Mouse (Mus musculus) stomach, embryonic 14.5 days (tissue): Measurements from ENCODE around the gene Slc7a6. TPM values are rescaled to one million over a fixed set of nuclear protein-coding genes. Genes with fewer than 3 reads are reported as not detected.

ENCODE experiments used
- ATAC-seq: fragments of 200-750 bp; cut with Nextera tagmentation; 2 replicates; pipeline ENCODE4 v1.8.0; 2017; ENCODE audit warnings: low read depth, moderate TSS enrichment; ENCODE audit not compliant: insufficient number of reproducible peaks, insufficient read depth, low FRiP score
- H3K27ac ChIP-seq: fragments of 300-500 bp; sonication (generic); 2 replicates; pipeline ENCODE4 v1.5.1; 2014; ENCODE audit warnings: mild to moderate bottlenecking, low read length, moderate library complexity, mixed read lengths
- H3K27me3 ChIP-seq: fragments of 300-500 bp; sonication (generic); 2 replicates; pipeline ENCODE4 v1.6.1; 2014; ENCODE audit warnings: low read length, control low read depth, mixed read lengths; ENCODE audit not compliant: control insufficient read depth, insufficient read depth
- H3K36me3 ChIP-seq: fragments of 300-500 bp; sonication (generic); 2 replicates; pipeline ENCODE4 v1.6.1; 2014; ENCODE audit warnings: mild to moderate bottlenecking, control low read depth, low read length, moderate library complexity, mixed read lengths; ENCODE audit not compliant: control insufficient read depth, insufficient read depth
- H3K4me1 ChIP-seq: fragments of 300-500 bp; sonication (generic); 2 replicates; pipeline ENCODE4 v1.6.1; 2014; ENCODE audit warnings: low read length, control low read depth, mixed read lengths; ENCODE audit not compliant: control insufficient read depth, insufficient read depth
- H3K4me2 ChIP-seq: fragments of 300-500 bp; sonication (generic); replicated peaks from 2 replicates; pipeline ENCODE4 v1.6.1; 2014; ENCODE audit warnings: low read depth, low read length, control low read depth
- H3K4me3 ChIP-seq: fragments of 300-500 bp; sonication (generic); 2 replicates; pipeline ENCODE4 v1.5.1; 2014; ENCODE audit warnings: low read depth, low read length, control low read depth
- H3K9ac ChIP-seq: fragments of 300-500 bp; sonication (generic); replicated peaks from 2 replicates; pipeline ENCODE4 v1.6.1; 2014; ENCODE audit warnings: low read depth, mild to moderate bottlenecking, control low read depth, low read length, moderate library complexity, mixed read lengths
- H3K9me3 ChIP-seq: fragments of 300-500 bp; sonication (generic); 2 replicates; pipeline ENCODE4 v1.6.1; 2016; ENCODE audit warnings: low read depth, low read length, control low read depth; ENCODE audit not compliant: control insufficient read depth
- WGBS: fragments of 180-500 bp; shearing (Covaris S2); extraction: QIAGEN DNeasy Blood & Tissue Kit; methylation state at CpG from one replicate; pipeline ENCODE4 v1.1.7; 2014; 5-methylcytosine and 5-hydroxymethylcytosine counted together
- polyA plus RNA-seq: library from polyadenylated mRNA; unstranded; fragments of >200 nt; fragmentation: Nextera tagmentation; extraction: Ambion mirVana; gene quantifications from 2 replicates; pipeline ENCODE4 v1.2.1, GENCODE M21; 2014

Gene Slc7a6
- polyA plus RNA-seq, 1 experiment from 2014 or later = 65.6 TPM

DNA sequence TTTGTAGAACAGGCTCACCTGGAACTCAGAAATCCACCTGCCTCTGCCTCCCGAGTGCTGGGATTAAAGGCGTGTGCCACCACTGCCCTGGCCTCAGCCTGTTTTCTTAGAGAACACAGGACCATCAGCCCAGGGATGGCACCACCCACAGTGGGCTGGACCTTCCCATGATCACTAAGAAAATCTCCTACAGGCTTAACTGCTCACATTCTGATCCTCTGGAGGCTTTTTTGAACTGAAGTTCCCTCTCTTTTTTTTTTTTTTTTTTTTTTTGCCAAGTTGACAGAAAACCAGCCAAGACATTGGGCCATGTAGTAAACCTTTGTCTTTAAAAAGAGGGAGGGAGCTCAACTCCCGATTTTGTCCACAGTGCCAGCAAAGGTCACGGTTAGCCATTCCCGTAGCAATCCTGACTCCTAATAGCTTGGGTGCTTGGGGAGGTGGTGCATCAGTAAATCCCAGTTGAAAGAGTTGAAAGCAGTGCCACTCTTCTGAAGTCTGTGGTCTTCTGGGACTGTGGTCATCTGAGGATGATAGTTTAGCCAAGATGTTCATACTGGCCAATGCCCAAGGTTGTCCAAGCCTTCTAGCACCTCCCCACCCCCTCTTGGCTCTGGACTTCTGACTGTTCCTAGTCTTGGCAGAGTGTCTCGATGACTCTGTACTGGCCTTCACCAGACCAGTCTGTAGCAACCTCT lies 20.6 kb upstream of the Slc7a6 start:
- WGBS = 78% methylated on average over 6 of the region's 6 CpGs
- H3K36me3 ChIP-seq = no peaks in the 10 kb centered on the region
- ATAC-seq = no peak
- H3K9ac ChIP-seq = no peak overlapping the region
- H3K27me3 ChIP-seq = no peaks in the 10 kb centered on the region
- no peak overlapping the region for H3K27ac ChIP-seq
- H3K9me3 ChIP-seq = no peaks in the 10 kb centered on the region
- peaks cover 2% of the 10 kb centered on the region; the same call in 1 of the 2 replicates for H3K4me1 ChIP-seq
- no peak overlapping the region for H3K4me3 ChIP-seq
- no peak overlapping the region for H3K4me2 ChIP-seq

DNA sequence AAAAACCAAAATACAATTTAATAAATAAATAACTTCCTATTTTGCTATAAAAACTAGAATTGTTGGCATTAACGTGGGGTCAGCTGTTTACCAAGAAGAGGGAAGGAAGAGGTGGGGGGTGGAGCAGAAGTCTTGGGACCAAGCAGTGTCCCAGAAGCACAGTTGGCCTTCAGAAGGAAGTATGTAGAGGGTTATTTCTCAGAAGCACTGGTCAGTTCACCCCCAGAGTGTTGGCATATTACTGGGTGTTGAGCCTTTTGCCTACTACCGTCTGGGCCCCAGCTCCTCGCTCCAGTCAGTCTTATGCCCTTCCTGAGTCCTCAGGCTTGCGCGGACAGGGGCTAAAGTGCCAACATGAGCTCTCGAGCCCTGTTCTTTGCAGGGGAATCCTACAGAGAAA lies 19.6 kb upstream of the Slc7a6 start:
- H3K27ac ChIP-seq = no peak overlapping the region
- 93% methylated on average over 6 of the region's 6 CpGs for WGBS
- no peak for ATAC-seq
- no peaks in the 10 kb centered on the region for H3K27me3 ChIP-seq
- H3K9me3 ChIP-seq = no peaks in the 10 kb centered on the region
- H3K4me3 ChIP-seq = no peak overlapping the region
- H3K4me2 ChIP-seq = no peak overlapping the region
- H3K4me1 ChIP-seq = peaks cover 2% of the 10 kb centered on the region; the same call in 1 of the 2 replicates
- no peak overlapping the region for H3K9ac ChIP-seq
- H3K36me3 ChIP-seq = no peaks in the 10 kb centered on the region

DNA sequence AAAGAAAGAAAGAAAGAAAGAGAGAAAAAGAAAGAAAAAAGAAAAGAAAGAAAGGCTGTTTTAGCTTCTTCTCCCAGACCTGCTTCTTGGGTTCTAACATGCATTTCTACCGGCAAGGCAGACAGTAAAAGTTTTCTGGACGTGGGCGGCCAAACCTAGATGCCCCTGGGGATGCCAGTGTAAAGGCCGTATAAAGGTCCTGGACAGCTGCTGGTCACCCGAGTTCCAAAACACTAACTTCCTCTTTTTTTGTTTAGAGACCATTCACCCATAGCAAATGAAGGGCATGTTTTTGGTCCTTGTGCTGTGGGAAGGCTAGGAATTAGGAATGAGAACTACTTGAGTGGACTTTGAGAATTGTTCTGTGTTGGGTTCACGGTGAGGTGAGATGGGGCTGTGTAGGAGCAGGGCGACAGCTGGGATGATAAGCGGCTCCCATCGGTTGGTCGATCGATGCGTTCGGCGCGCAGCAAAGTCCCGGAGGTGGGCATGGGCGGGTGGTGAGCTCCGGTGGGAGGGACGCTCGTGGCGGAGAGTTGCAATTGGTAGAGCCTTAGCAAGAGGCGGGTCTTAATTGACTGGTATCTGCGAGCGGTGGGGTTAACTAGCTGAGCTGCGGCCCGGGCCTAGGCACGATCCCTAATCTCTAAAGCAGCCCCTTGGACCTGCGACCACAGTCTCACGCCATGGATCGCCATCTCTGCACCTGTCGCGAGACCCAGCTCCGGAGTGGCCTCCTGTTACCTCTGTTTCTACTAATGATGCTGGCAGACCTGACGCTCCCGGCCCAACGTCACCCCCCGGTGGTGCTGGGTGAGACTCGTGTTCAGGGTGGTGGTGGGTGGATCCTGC lies 18.6 kb upstream of the Slc7a6 start, which contains the start of gene Pla2g15:
TSS of gene Pla2g15 (plus strand) at position 599 of the 852 bp plus-strand sequence.
- Histone ChIP-seq H3K4me1 (peaks cover 2% of the 10 kb centered on the region; the same call in 1 of the 2 replicates), H3K4me2 (peak within 1 kb of the TSS; percentile 69), H3K9ac (peak within 1 kb of the TSS; percentile 45; the same call in 1 of the 2 replicates), H3K27me3 (no peaks in the 10 kb centered on the region), H3K4me3 (peak within 1 kb of the TSS; percentile 76), H3K36me3 (peaks cover 4% of the 10 kb centered on the region), H3K27ac (no peak within 1 kb of the TSS; the same call in 1 of the 2 replicates), H3K9me3 (no peaks in the 10 kb centered on the region)
- WGBS = 3% methylated on average over 38 of the region's 38 CpGs
- peak; percentile 97 for ATAC-seq

DNA sequence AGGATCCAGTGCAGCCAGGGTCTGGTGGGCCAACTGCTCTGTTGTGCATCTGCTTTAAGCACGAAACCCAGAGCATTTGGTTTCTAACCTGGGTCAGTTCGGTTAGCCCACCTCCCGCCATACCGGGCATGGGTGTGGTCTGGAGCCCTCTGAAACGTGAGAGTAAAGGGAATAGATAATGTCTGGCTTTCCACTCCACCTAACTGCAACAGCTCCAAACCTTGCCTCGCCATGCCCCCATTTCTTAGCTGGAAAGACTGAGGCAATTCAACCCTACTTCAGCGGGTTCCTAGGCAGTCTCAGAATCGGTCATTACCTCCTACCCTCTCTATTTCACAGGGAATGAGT lies 18.0 kb upstream of the Slc7a6 start:
- ATAC-seq = no peak
- peaks cover 5% of the 10 kb centered on the region for H3K36me3 ChIP-seq
- H3K4me3 ChIP-seq = peak overlapping the region; percentile 76
- WGBS = 19% methylated on average over 8 of the region's 8 CpGs
- H3K27me3 ChIP-seq = no peaks in the 10 kb centered on the region
- no peaks in the 10 kb centered on the region for H3K9me3 ChIP-seq
- peaks cover 2% of the 10 kb centered on the region; the same call in 1 of the 2 replicates for H3K4me1 ChIP-seq
- peak overlapping the region; percentile 45; the same call in 1 of the 2 replicates for H3K9ac ChIP-seq
- H3K4me2 ChIP-seq = peak overlapping the region; percentile 69
- no peak overlapping the region for H3K27ac ChIP-seq

DNA sequence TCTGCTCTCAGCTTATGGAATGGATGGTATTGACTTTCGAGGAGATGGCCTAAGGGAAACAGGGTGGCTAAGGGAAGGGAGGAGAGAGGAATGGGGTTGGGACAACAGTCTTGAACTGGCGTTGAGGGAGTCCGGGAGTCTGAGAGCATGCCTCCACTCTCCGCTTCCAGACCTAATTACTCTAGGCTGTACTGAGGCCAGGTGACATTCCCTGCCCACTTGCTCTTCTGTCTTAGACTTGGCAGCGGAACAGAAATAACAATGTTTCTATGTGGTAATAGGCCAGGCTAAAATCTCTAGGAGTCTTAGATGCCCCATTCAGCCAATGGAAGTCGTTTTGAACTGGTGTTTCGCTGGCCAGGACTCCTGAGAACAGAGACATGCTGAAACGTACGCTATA lies 17.6 kb upstream of the Slc7a6 start:
- no peaks in the 10 kb centered on the region for H3K27me3 ChIP-seq
- peaks cover 6% of the 10 kb centered on the region for H3K36me3 ChIP-seq
- ATAC-seq = no peak
- no peak overlapping the region for H3K27ac ChIP-seq
- no peaks in the 10 kb centered on the region for H3K9me3 ChIP-seq
- peak overlapping the region; percentile 69 for H3K4me2 ChIP-seq
- H3K9ac ChIP-seq = 0 out of 2 replicates have a peak overlapping the region, but pooled peaks have one; percentile 45
- H3K4me1 ChIP-seq = peaks cover 2% of the 10 kb centered on the region; the same call in 1 of the 2 replicates
- 76% methylated on average over 9 of the region's 9 CpGs for WGBS
- peak overlapping the region; percentile 76 for H3K4me3 ChIP-seq

DNA sequence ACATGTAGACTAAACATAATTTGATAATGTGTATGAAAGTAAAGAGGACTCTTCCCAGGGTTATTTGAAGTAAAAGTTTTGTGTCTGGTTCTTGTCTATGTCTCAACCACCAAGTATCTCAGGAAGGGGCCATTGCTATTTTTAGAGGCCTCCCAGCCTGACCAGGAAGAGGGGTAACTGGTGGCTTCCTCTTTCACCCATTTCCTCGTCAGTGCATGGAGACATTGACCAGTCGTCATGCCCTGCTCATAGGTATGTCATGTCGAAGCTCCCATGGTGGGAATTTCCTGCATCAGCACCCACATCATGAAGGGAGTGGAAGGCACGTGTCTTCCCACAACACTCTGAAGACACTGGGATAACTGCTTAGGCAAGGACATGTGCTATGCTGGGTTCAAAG lies 15.8 kb upstream of the Slc7a6 start:
- Histone ChIP-seq H3K9me3 (no peaks in the 10 kb centered on the region), H3K4me1 (peaks cover 2% of the 10 kb centered on the region; the same call in 1 of the 2 replicates), H3K9ac (no peak overlapping the region), H3K4me3 (no peak overlapping the region), H3K27ac (no peak overlapping the region), H3K36me3 (peaks cover 8% of the 10 kb centered on the region), H3K27me3 (no peaks in the 10 kb centered on the region), H3K4me2 (no peak overlapping the region)
- WGBS = 87% methylated on average over 4 of the region's 4 CpGs
- no peak for ATAC-seq

DNA sequence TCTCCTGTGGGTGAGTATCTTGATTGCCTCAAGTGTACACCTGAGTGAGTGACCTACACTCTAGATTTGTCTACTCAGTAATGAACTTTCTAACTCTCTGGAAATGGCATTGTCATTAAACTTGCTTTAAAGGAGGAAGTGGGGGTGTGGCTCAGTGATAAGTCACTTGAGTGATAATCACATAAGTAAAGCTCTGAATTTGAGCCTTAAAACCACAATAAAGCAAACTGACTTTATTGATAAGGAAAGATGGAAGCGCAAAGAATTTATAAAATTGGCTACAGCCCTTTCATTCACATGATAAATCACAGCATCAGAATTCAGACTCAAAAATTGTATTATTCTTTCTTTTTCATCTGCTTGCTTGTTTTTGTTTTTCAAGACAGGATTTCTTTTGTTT lies 11.2 kb upstream of the Slc7a6 start:
- no peak overlapping the region for H3K4me3 ChIP-seq
- no peaks in the 10 kb centered on the region for H3K27me3 ChIP-seq
- H3K36me3 ChIP-seq = peaks cover 18% of the 10 kb centered on the region
- H3K27ac ChIP-seq = no peak overlapping the region
- H3K4me1 ChIP-seq = no peaks in the 10 kb centered on the region
- no peak for ATAC-seq
- H3K9ac ChIP-seq = no peak overlapping the region
- 82% methylated on average over 1 of the region's 1 CpGs for WGBS
- H3K4me2 ChIP-seq = no peak overlapping the region
- H3K9me3 ChIP-seq = no peaks in the 10 kb centered on the region

DNA sequence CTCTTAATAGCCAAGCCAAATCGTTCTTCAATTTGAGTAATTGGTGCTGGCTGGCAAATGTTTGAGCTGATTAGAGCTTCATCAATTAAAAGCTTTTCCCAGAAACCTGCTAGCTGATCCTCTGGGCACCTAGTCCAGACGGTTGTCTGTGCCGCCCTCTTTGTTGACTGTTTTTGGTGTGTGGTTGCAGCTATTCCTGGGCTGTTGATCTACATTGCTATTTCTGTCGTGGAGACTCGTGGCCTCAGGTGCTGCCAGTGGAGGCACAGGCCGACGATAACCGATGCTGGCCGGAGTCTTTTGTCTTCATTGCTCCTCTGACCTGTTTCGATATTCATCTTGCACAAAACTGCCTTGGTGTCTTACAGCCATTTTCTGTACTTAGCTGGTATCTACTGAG lies 10.3 kb upstream of the Slc7a6 start:
- 89% methylated on average over 10 of the region's 10 CpGs for WGBS
- no peaks in the 10 kb centered on the region for H3K9me3 ChIP-seq
- ATAC-seq = no peak
- H3K4me3 ChIP-seq = no peak overlapping the region
- no peak overlapping the region for H3K27ac ChIP-seq
- H3K36me3 ChIP-seq = peaks cover 25% of the 10 kb centered on the region
- H3K27me3 ChIP-seq = no peaks in the 10 kb centered on the region
- no peaks in the 10 kb centered on the region for H3K4me1 ChIP-seq
- no peak overlapping the region for H3K9ac ChIP-seq
- no peak overlapping the region for H3K4me2 ChIP-seq
